Mouse (Mus musculus) retina, postnatal 7 days (tissue): ENCODE results near the gene Sdhb.
A peak's percentile ranks its signal among the peaks of the same experiment; 100 is the strongest.

Experiments
- DNase-seq: peaks from one replicate; pipeline ENCODE4 v3.0.0-alpha.2; 2012; ENCODE audit warnings: low read depth, low spot score

The Sdhb gene

DNA sequence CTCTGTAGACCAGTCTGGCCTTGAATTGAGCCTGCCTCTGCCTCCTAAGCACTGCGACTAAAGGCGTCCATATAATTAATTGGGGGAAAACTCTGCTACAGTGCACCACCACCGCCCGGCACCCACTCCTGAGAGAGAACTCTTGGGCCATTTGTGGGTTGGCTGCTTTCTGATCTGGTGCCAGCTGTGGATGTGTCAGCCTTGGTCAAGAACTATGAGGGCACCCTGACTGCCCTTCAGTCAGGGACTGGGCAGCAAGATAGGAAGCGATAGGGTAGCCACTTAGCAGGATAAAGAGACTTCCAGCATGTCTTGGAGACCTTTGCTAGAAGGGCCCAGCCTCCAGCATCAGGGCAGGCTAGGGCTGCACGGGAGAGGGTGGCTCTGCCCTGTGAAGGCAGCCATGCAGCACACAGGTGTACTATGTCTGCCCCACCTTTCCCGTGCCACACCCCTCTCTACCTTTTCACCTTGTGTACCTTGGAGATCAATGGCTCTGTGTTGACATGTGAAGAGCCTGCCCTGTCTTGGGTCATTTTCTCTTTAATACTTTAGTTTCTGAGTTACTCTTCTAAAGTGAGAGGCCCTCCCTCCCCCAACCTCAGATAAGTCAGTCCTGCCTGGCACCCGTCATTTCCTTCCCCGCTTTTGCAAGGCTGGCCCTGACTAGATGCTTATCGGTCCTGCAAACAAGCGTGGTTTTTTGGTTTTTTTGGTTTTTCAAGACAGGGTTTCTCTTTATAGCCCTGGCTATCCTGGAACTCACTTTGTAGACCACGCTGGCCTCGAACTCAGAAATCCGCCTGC lies 17.1 kb downstream of the Sdhb start:
- no peak for DNase-seq

DNA sequence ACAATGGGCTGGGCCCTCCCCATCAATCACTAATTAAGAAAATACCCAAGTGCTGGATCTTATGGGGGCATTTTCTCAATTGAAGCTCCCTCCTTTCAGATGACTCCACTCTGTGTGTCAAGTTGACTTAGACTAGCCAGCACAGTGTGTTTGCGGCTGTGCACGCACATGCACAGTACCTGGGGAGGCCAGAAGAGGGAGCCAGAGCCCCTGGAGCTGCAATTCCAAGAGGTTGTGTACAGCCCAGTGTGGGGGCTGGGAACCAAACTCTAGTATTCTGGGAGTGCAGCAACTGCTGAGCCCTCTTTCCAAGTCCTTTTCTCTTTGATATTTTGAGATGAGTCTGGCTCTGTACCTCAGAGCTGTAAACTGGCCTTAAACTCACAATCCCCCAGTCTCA lies 20.6 kb downstream of the Sdhb start:
- no peak for DNase-seq

DNA sequence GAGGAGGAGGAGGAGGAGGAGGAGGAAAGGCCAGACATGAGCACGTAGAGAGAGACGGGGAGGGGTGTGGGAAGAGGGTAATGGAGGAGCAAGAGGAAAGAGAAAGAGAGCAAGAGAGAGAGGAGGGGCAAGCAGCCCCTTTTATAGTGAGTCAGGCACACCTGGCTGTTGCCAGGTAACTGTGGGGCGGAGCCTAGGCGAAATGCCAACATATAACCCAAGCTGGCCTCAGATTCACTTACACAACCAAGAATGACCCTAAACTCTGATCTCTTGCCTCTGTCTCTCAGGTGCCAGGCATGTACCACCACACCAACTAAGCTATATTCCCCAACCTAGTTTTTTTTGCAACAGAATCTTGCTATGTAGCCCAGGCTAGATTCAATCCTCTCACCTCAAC lies 21.8 kb downstream of the Sdhb start:
- no peak for DNase-seq

- DNase-seq: no peak
Observed at GRCm38 (mm10) chr4:140983442-140983841, 22.4 kb downstream of the Sdhb start.

DNA sequence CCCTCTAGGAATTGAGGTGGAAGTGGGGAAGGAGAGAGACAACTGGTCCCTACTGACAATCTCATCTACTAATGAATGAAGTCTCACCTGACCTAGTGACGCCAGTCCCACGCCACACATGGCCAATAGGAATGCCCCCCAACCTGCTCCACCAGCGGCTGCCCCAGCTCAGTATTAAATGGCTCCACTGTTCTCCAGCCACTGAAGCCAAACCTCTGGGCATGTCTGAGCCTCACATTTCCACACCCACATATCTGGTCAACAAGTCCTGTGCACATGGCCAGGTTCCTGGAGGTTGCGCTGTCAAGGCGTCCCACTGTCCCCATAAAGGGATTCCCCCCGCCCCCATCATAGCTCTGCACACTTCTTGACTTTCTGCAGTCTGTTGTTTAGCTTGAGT lies 23.5 kb downstream of the Sdhb start:
- no peak for DNase-seq

GRCm38 (mm10) chr4:140986024-140986710 lies 25.2 kb downstream of the Sdhb start:
- no peak for DNase-seq

- DNase-seq: peak; percentile 74
Observed at GRCm38 (mm10) chr4:140986711-140987395, 25.9 kb downstream of the Sdhb start, which contains the start of gene Atp13a2. Gene Atp13a2, plus strand, starts transcription at chr4:140986873.

- DNase-seq: no peak
Observed at GRCm38 (mm10) chr4:140987476-140987875, 26.5 kb downstream of the Sdhb start.

DNA sequence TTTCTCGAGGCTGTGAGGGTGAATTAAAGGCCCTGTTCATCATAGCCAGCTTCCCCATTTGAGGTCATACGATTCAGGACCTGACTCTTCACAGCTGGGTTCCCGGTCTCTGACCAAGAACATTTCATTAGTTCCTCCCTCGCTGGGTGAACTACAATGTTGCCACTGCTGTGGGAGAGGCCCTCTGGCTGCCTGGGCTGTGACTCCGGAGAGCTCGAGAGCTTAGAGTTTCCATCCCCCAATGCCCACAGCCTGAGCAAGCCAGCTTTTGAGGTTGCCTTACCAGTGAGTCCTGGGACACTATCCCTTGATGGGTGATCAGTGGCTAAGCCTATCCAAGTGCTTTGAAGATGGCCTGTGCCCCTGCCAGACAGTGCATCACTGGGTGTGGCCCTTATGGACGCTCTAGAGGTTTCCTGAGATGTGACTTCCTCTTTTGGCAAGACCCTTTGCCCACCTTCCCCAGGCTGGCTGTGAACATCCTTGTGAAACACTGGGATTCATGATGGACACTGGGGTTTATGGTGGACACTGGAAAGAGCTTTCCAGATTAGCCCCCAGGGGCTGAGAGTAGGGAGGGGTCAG lies 27.8 kb downstream of the Sdhb start:
- DNase-seq: no peak

GRCm38 (mm10) chr4:140989447-140989846 lies 28.4 kb downstream of the Sdhb start:
- no peak for DNase-seq

DNA sequence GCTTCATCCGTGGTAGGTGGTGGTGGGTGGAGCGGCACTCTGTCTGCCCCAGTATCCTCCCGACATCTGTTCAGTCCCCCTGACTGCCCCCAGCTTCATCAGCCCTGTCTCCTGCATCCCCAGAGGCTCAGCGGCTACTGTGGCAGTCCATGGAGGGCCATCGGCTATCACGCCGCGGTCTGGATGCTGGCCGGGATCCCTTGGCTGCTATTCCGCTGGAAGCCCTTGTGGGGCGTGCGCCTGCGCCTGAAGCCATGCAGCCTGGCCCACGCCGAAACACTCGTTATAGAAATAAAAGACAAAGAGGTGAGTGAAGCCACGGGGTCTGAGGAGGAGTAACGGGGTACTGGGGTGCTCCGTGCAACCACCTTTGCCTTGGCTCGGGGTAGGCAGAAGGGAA lies 31.2 kb downstream of the Sdhb start:
- no peak for DNase-seq

- no peak for DNase-seq
Observed at GRCm38 (mm10) chr4:140993846-140994245, 32.8 kb downstream of the Sdhb start.

DNA sequence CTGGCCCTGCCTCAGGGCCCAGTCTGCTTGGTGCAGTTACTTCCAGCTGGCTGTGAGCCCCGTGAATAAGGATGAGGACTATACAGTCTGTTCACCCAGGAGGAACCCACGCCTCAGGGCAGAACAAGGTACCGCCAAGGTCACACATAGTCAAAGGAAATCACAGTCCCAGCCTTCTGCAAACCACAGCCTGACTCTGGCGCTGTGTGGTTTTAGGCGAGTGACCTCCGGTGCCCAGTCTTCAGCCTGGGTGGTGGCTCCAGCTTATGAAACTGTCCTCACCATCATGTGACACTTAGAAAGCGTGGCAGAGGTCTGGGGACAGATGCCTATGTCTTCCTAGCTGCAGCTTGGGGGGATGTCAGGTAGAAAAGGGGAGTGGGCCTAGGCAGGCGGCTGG lies 34.8 kb downstream of the Sdhb start:
- DNase-seq: no peak

DNA sequence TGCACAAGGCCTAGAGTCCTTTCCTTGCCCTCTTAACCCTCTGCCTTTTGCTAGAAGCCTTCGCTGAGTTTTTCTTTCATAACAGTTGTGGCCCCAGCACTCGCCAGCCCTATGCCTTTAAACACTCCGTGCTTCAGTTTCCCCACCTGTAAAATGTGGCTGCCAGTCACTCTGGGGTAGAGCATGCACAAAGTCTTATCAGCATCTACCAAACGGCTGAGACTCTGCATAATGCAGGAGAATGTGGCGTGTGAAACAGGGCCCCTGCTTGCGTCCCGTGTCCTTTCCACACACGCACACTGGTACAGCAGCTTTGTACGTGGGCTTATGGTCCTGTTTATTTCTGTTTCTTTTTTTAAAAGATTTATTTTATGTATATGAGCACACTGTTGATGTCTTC lies 35.8 kb downstream of the Sdhb start:
- no peak for DNase-seq

DNA sequence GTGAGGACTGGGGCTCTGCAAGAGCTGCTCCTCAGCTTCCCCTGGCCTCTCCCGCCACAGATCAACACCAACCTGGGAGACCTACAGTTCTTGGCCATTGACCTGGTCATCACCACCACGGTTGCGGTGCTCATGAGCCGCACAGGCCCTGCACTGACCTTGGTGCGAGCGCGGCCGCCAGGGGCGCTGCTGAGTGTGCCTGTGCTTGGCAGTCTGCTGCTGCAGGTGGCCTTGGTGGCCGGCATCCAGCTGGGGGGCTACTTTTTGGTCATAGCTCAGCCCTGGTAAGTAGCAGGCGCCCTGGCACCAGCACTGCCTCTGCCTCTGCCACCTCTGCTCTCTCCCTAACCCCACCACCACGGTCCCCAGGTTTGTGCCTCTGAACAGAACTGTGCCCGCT lies 45.0 kb downstream of the Sdhb start:
- DNase-seq: no peak

DNA sequence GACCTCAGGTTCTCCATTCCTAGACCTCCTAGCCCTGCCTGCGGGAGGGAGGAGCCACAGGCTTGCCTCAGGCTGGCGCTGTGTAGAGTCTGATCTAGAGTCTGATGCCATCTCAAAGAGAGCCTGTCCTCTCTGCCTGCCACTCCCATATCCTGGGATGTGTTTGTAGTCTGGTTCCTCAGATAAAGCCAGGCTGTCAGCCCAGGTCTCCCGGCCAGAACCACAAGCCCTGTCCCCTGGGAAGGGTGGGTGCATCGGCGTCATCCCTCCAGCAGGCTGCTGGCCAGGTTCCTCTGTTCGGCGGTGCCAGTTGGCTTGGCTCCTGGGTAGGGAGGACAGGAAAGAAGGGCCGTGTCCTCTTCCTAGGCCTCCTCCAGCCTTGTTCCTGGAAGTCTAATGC lies 47.0 kb downstream of the Sdhb start:
- no peak for DNase-seq

GRCm38 (mm10) chr4:141010118-141010517 lies 49.1 kb downstream of the Sdhb start, which contains the start of gene Mfap2:
Gene Mfap2, plus strand, starts transcription at chr4:141010418.
- DNase-seq: no peak

- DNase-seq: no peak
Observed at GRCm38 (mm10) chr4:141010526-141010925, 49.5 kb downstream of the Sdhb start.

DNA sequence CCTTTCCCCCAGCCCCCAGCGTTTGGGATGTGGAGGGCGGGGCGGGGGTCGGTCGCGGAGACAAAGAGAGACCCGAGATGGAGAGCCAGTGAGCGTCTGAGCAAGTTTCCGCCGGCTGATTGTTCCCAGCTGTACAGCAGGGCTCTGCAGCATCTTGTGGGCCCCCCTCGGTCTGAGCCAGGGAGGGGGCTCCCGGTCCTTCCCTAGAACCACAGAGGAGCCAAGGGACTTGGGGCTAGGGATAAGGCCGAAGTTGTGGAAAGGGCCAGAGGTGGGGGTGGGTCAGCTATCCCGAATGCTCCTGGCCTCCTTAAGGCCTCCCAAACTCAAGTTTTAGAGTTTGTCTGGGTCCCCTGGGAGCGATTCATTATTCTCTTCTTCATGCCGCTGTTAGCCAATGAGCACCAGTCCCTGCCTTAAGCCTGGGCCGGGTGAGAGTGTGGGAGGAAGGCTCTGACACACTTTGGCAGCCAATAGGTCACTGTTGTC lies 50.0 kb downstream of the Sdhb start:
- no peak for DNase-seq

DNA sequence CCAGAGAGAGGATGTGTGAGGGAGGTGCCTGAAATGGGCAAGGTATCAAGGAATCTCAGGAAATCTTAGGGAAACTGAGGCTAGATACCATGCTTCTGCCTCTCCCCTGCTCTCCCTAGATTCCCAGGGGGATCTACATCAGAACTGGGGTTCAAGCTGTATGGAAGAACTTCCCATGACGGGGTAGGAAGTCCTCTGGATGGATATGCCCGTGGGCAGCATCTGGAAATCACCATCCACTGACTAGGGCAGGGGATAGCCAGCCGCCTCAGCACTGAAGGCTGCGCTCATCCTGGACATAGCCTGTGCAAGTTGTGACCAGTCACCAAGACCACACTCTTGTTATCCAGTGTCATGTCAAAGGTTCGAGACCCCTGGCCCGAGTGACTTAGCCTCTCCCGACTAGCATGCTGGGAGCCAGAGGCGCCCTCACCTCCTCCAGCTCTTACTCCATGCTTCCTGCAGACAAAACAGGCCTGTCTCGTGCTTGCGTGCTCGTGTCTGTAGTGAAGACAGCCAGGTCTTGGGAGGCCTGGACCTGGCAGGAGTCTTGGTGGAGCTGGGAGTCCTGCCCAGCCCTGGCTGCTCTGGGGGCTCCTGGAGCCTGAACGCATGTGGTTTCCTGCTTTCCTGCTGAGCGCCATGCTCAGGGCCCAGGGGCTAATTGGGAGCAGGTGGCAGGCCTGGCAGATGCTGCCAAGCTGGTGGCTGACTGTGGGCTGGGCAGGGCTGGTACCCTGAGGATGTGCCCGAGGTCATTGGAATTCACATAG lies 50.7 kb downstream of the Sdhb start:
- no peak for DNase-seq

DNA sequence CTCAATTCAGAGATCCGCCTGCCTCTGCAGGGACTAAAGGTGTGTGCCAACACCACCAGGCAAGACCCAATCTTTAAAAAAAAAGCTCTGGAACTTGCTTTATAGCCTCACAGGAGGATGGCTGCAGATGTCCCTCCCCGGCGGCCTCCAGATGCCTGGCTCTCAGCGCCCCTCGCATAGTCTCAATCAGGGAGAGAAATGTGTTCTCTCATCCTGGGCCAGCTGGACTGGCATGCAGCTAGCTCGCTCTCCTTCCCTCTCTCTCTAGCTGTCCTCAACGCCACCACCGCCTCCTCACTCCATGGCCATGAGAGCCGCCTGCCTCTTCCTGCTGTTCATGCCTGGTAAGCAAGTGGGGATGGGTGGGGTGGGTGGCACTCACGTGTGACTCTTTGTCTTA lies 51.6 kb downstream of the Sdhb start:
- DNase-seq: no peak
